Mouse (Mus musculus) CH12.LX (cell line): ENCODE measurements around the gene Gpr39. TPM values are rescaled to one million over a fixed set of nuclear protein-coding genes. Genes with fewer than 3 reads are reported as not detected.

Experiments used
- DNase-seq: peaks from one replicate; pipeline ENCODE4 v3.0.0-alpha.2; 2013; ENCODE audit errors: extremely low read depth
- H3K27ac ChIP-seq: 2 replicates; pipeline ENCODE4 v1.5.1; 2012; ENCODE audit warnings: low read depth, mild to moderate bottlenecking, control low read depth, moderate library complexity; ENCODE audit not compliant: insufficient read depth
- H3K27me3 ChIP-seq: replicated peaks from 2 replicates; pipeline ENCODE3; 2012; ENCODE audit warnings: inconsistent platforms
- H3K36me3 ChIP-seq, 2 experiments: replicated peaks in 1 of 2; 2 replicates each; pipeline versions ENCODE3 to v1.6.1; 2012; ENCODE audit warnings: inconsistent platforms in 1 of 2, low read length in 1 of 2, mild to moderate bottlenecking in 1 of 2, mixed read lengths in 1 of 2, moderate library complexity in 1 of 2; ENCODE audit not compliant: control insufficient read depth in 1 of 2, insufficient read depth in 1 of 2
- H3K4me1 ChIP-seq, 2 experiments: 2 replicates each; pipeline ENCODE4 v1.6.1; 2012; ENCODE audit warnings: inconsistent platforms in 1 of 2, moderate library complexity in 1 of 2; ENCODE audit not compliant: insufficient read depth in 2 of 2, control insufficient read depth in 1 of 2
- H3K4me2 ChIP-seq: 2 replicates; pipeline ENCODE4 v1.6.1; 2012; ENCODE audit warnings: low read depth, mild to moderate bottlenecking, control low read depth; ENCODE audit not compliant: poor library complexity, insufficient read depth, severe bottlenecking
- H3K4me3 ChIP-seq, 3 experiments: fragments of 150-350 bp in 1 of 3; sonication (generic) in 1 of 3; replicated peaks in 1 of 3; 2 replicates each; pipeline versions ENCODE3 to v1.5.1; 2011 to 2012; ENCODE audit warnings: low read depth in 2 of 3, low read length in 2 of 3, mild to moderate bottlenecking in 2 of 3, moderate library complexity in 2 of 3, control low read depth in 1 of 3, improper control_type of control experiment in 1 of 3, inconsistent platforms in 1 of 3, mixed read lengths in 1 of 3; ENCODE audit not compliant: poor library complexity in 1 of 3
- H3K79me2 ChIP-seq: replicated peaks from 2 replicates; pipeline ENCODE4 v1.6.1; 2012; ENCODE audit warnings: mild to moderate bottlenecking, moderate library complexity; ENCODE audit not compliant: control insufficient read depth, poor library complexity, insufficient read depth, severe bottlenecking; ENCODE audit errors: extremely low read depth
- H3K9ac ChIP-seq: 2 replicates; pipeline ENCODE4 v1.6.1; 2012; ENCODE audit warnings: low read depth, mild to moderate bottlenecking, control low read depth, moderate library complexity; ENCODE audit not compliant: insufficient read depth
- H3K9me3 ChIP-seq: replicated peaks from 2 replicates; pipeline ENCODE3; 2012; ENCODE audit warnings: low read length, inconsistent platforms, mixed read lengths
- BHLHE40 ChIP-seq: IDR thresholded peaks from 2 replicates; pipeline ENCODE4 v1.6.1; 2011; ENCODE audit warnings: mild to moderate bottlenecking, low read depth, low read length, improper control_type of control experiment
- CHD1 ChIP-seq: IDR thresholded peaks from 2 replicates; pipeline ENCODE4 v1.6.1; 2012; ENCODE audit warnings: low read depth, low read length, improper control_type of control experiment, inconsistent platforms
- CHD2 ChIP-seq: IDR thresholded peaks from 2 replicates; pipeline ENCODE4 v1.6.1; 2011; ENCODE audit warnings: low read length, improper control_type of control experiment
- CTCF ChIP-seq, 2 experiments: IDR thresholded peaks in 1 of 2; conservative IDR thresholded peaks in 1 of 2; 2 replicates each; pipeline ENCODE4 v1.5.1; 2011 to 2012; ENCODE audit warnings: low read depth in 2 of 2, low read length in 2 of 2, improper control_type of control experiment in 1 of 2, inconsistent platforms in 1 of 2, mild to moderate bottlenecking in 1 of 2, moderate library complexity in 1 of 2
- E2F4 ChIP-seq: IDR thresholded peaks from 2 replicates; pipeline ENCODE4 v1.6.1; 2011; ENCODE audit warnings: low read depth, low read length, improper control_type of control experiment; ENCODE audit not compliant: insufficient replicate concordance
- EP300 ChIP-seq: IDR thresholded peaks from 2 replicates; pipeline ENCODE4 v1.6.1; 2011; ENCODE audit warnings: low read length, improper control_type of control experiment
- ETS1 ChIP-seq: conservative IDR thresholded peaks from 2 replicates; pipeline ENCODE4 v1.6.1; 2012; ENCODE audit warnings: low read depth, mild to moderate bottlenecking, inconsistent platforms, low read length, improper control_type of control experiment, moderate library complexity
- GABPA ChIP-seq: IDR thresholded peaks from 2 replicates; pipeline ENCODE4 v1.6.1; 2012; ENCODE audit warnings: low read depth, low read length, improper control_type of control experiment, inconsistent platforms; ENCODE audit not compliant: insufficient replicate concordance
- JUND ChIP-seq: conservative IDR thresholded peaks from 2 replicates; pipeline ENCODE4 v1.6.1; 2011; ENCODE audit warnings: low read depth, low read length, improper control_type of control experiment
- MAX ChIP-seq: IDR thresholded peaks from 2 replicates; pipeline ENCODE4 v1.6.1; 2011; ENCODE audit warnings: low read length, improper control_type of control experiment
- MAZ ChIP-seq: IDR thresholded peaks from 2 replicates; pipeline ENCODE4 v1.6.1; 2012; ENCODE audit warnings: low read depth, mild to moderate bottlenecking, inconsistent platforms, low read length, improper control_type of control experiment, moderate library complexity
- MEF2A ChIP-seq: IDR thresholded peaks from 2 replicates; pipeline ENCODE4 v1.6.1; 2014; ENCODE audit warnings: low read depth, mild to moderate bottlenecking, inconsistent platforms, low read length, improper control_type of control experiment, borderline replicate concordance
- MXI1 ChIP-seq: IDR thresholded peaks from 2 replicates; pipeline ENCODE4 v1.6.1; 2011; ENCODE audit warnings: mild to moderate bottlenecking, low read depth, low read length, improper control_type of control experiment
- MYC ChIP-seq: IDR thresholded peaks from 2 replicates; pipeline ENCODE4 v1.6.1; 2011; ENCODE audit warnings: low read depth, mild to moderate bottlenecking, improper control_type of control experiment, low read length
- NELFE ChIP-seq: IDR thresholded peaks from 2 replicates; pipeline ENCODE4 v1.6.1; 2011; ENCODE audit warnings: low read depth, low read length, improper control_type of control experiment
- POLR2AphosphoS2 ChIP-seq: IDR thresholded peaks from 2 replicates; pipeline ENCODE4 v1.6.1; 2011; ENCODE audit warnings: low read depth, low read length, improper control_type of control experiment
- RAD21 ChIP-seq: IDR thresholded peaks from 2 replicates; pipeline ENCODE4 v1.6.1; 2011; ENCODE audit warnings: low read depth, mild to moderate bottlenecking, low read length, improper control_type of control experiment, moderate library complexity
- RCOR1 ChIP-seq: conservative IDR thresholded peaks from 2 replicates; pipeline ENCODE4 v1.6.1; 2012; ENCODE audit warnings: low read depth, mild to moderate bottlenecking, inconsistent platforms, low read length, improper control_type of control experiment
- SIN3A ChIP-seq: IDR thresholded peaks from 2 replicates; pipeline ENCODE4 v1.6.1; 2012; ENCODE audit warnings: low read length, improper control_type of control experiment, inconsistent platforms
- SMC3 ChIP-seq: IDR thresholded peaks from 2 replicates; pipeline ENCODE4 v1.6.1; 2011; ENCODE audit warnings: low read depth, low read length, improper control_type of control experiment
- TBP ChIP-seq: conservative IDR thresholded peaks from 2 replicates; pipeline ENCODE4 v1.6.1; 2011; ENCODE audit warnings: low read depth, low read length, improper control_type of control experiment
- USF2 ChIP-seq: conservative IDR thresholded peaks from 2 replicates; pipeline ENCODE4 v1.6.1; 2011; ENCODE audit warnings: low read depth, low read length, improper control_type of control experiment
- ZKSCAN1 ChIP-seq: IDR thresholded peaks from 2 replicates; pipeline ENCODE4 v1.6.1; 2012; ENCODE audit warnings: low read depth, inconsistent platforms, low read length, improper control_type of control experiment, borderline replicate concordance
- dilution Hi-C: fragments of 300-500 bp; cut with MboI; formaldehyde crosslinking; loops from 2 replicates; pipeline ENCODE4 v1.14.3; 2020; ENCODE audit warnings: low sequenced_read_pairs; ENCODE audit not compliant: extremely low pct_unique_long_range_greater_than_20kb, extremely low pct_ligation_motif_present
- in situ Hi-C: fragments of 300-500 bp; cut with MboI; formaldehyde crosslinking; loops from 3 replicates; pipeline ENCODE4 v1.14.3; 2019; ENCODE audit warnings: low sequenced_read_pairs, low pct_ligation_motif_present, low pct_unique_long_range_greater_than_20kb, mixed read lengths
- polyA plus RNA-seq: library from polyadenylated mRNA; unstranded; fragments of >175 nt; gene quantifications from 2 replicates; pipeline ENCODE4 v1.2.1, GENCODE M21; 2012; ENCODE audit warnings: low read depth; ENCODE audit not compliant: insufficient read length
- total RNA-seq, 2 experiments: library from RNA; depleted of rRNA; stranded (reverse); fragments of 300-350 nt in 1 of 2; fragments of >200 nt in 1 of 2; gene quantifications; 2 replicates each; pipeline ENCODE4 v1.2.3; 2012 to 2014

Gpr39 gene
- total and polyA plus RNA-seq, 3 experiments = not detected

DNA sequence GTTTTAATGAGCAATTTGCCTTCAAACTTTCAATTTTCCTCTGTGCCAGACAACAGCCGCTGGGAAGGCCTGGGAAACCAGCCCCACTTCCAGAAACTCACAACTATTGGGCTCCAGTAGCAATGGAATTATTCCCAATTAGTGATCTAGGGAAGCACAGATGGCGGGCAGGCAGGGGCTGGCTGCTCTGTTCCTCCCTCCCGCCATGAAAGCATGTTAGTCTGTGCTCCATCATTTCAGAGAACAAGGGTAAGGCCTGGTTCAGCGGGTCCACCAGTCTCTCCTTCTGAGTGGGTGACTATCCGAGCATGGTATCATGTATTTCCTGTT lies 83.9 kb downstream of the Gpr39 start:
- no peaks in the 10 kb centered on the region for H3K9me3 ChIP-seq
- TF ChIP-seq JUND (no peak), MAX (no peak), NELFE (no peak)
- TF ChIP-seq, all 38 proteins: peak for 0
- H3K36me3 ChIP-seq = no peaks in the 10 kb centered on the region
- H3K4me1 ChIP-seq = no peaks in the 10 kb centered on the region
- dilution Hi-C loops = no loop called here
- H3K9ac ChIP-seq = no peak overlapping the region
- H3K4me3 ChIP-seq = no peak overlapping the region
- H3K27ac ChIP-seq = no peak overlapping the region
- peaks cover 36% of the 10 kb centered on the region for H3K27me3 ChIP-seq
- H3K4me2 ChIP-seq = no peak overlapping the region
- H3K79me2 ChIP-seq = no peaks in the 10 kb centered on the region
- in situ Hi-C loops = no loop called here
- no peak for DNase-seq

DNA sequence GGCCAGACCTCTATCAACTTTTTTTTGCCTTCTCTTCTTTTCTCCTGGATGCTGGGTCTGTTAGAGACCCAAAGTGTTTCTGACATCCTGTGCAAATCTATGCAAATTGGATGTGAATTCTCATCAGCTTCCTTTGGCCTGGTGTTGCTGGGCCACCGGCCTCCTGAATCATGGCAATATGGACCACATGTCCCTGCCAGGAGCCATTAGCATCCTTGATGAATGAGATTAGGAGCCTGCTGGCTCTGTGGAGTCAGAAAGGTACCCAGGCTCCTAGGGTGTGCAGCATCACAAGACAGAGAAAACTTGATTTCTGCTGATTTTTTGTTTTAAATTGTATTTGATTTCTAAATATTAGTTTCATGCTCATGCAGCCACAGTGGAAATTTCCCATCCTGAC lies 85.3 kb downstream of the Gpr39 start:
- DNase-seq = no peak
- in situ Hi-C loops = no loop called here

GRCm38 (mm10) chr1:125789804-125790203 lies 113.0 kb downstream of the Gpr39 start:
- H3K4me1 ChIP-seq = no peaks in the 10 kb centered on the region
- H3K9ac ChIP-seq = no peak overlapping the region
- H3K4me2 ChIP-seq = no peak overlapping the region
- H3K27me3 ChIP-seq = peaks cover 60% of the 10 kb centered on the region
- no peaks in the 10 kb centered on the region for H3K79me2 ChIP-seq
- no peaks in the 10 kb centered on the region for H3K36me3 ChIP-seq
- H3K9me3 ChIP-seq = no peaks in the 10 kb centered on the region
- in situ Hi-C loops (no loop called here), dilution Hi-C loops (no loop called here)
- peak; percentile 18 for DNase-seq
- TF ChIP-seq SMC3 (peak; percentile 64), RAD21 (peak; percentile 59), CTCF (conservative IDR thresholded peaks at IDR 0.05 in 1 of 2, IDR thresholded peaks at IDR 0.05 in 1 of 2; ENCODE audit: low read depth in 2 of 2, low read length in 2 of 2) (peak in 1 of 2 experiments; percentile 66; a peak in 3 of 4 replicates), GABPA (no peak)
- H3K4me3 ChIP-seq = no peak overlapping the region
- H3K27ac ChIP-seq = no peak overlapping the region

More for the DNA sequence above, 85.3 kb downstream of the Gpr39 start:
- no peaks in the 10 kb centered on the region for H3K4me1 ChIP-seq
- TF ChIP-seq ETS1 (no peak), POLR2AphosphoS2 (no peak), TBP (no peak), BHLHE40 (no peak), GABPA (no peak), MYC (no peak), MXI1 (no peak), SIN3A (no peak), MEF2A (no peak), EP300 (no peak), MAX (no peak), E2F4 (no peak), MAZ (no peak), USF2 (no peak), RCOR1 (no peak), CTCF (conservative IDR thresholded peaks at IDR 0.05 in 1 of 2, IDR thresholded peaks at IDR 0.05 in 1 of 2; ENCODE audit: low read depth in 2 of 2, low read length in 2 of 2) (no peak), CHD1 (no peak), CHD2 (no peak), ZKSCAN1 (no peak)
- no peak overlapping the region for H3K4me3 ChIP-seq
- no peak overlapping the region for H3K9ac ChIP-seq
- no peaks in the 10 kb centered on the region for H3K36me3 ChIP-seq
- no peaks in the 10 kb centered on the region for H3K79me2 ChIP-seq
- no peak overlapping the region for H3K27ac ChIP-seq
- no peaks in the 10 kb centered on the region for H3K9me3 ChIP-seq
- peaks cover 36% of the 10 kb centered on the region for H3K27me3 ChIP-seq
- H3K4me2 ChIP-seq = no peak overlapping the region
- dilution Hi-C loops = no loop called here
